Mouse (Mus musculus) brain, embryonic 14.5 days (tissue): Measurements from ENCODE around the gene Rab11fip5. TPM values are rescaled to one million over a fixed set of nuclear protein-coding genes. Genes with fewer than 3 reads are reported as not detected.

Experiments
- DNase-seq: peaks from one replicate; pipeline ENCODE4 v3.0.0-alpha.2; 2011; ENCODE audit warnings: low read depth
- CTCF ChIP-seq: fragments of 200-500 bp; IDR thresholded peaks from 2 replicates; pipeline ENCODE4 v1.5.1; 2012; ENCODE audit warnings: inconsistent platforms, mild to moderate bottlenecking, moderate library complexity, borderline replicate concordance; ENCODE audit not compliant: insufficient read depth, insufficient read length; ENCODE audit errors: extremely low read depth
- POLR2A ChIP-seq: fragments of 200-500 bp; IDR thresholded peaks from 2 replicates; pipeline ENCODE4 v1.6.1; 2012; ENCODE audit warnings: mild to moderate bottlenecking, inconsistent platforms, borderline replicate concordance; ENCODE audit not compliant: poor library complexity, insufficient read depth, insufficient read length, severe bottlenecking; ENCODE audit errors: extremely low read depth
- polyA plus RNA-seq: library from polyadenylated mRNA; depleted of rRNA; stranded (reverse); fragments of >200 nt; gene quantifications from 2 replicates; pipeline ENCODE4 v1.2.3, GENCODE M21; 2012

The Rab11fip5 gene
- polyA plus RNA-seq, 1 experiment, result 23.1 TPM

DNA sequence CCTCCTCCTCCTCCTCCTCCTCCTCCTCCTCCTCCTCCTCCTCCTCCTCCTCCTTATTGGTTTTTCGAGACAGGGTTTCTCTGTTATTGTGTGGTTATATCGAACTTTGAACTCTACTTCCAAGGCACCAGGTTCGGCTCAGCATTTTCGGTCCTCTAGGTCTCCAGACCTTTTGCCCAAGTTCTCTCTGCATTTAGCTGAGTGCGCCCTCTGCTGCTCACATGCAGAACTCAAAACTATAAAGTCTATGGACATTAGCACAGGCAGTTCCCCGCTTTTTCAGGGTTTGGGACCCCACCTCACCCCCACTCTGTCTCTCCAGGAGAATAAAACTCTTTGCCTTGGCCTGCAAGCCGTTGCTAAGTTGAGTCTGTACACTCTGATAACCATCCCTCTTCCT lies 17.4 kb upstream of the Rab11fip5 start:
- TF ChIP-seq CTCF (peak; percentile 76; the same call in 1 of the 2 replicates), POLR2A (no peak)
- peak; percentile 72 for DNase-seq

DNA sequence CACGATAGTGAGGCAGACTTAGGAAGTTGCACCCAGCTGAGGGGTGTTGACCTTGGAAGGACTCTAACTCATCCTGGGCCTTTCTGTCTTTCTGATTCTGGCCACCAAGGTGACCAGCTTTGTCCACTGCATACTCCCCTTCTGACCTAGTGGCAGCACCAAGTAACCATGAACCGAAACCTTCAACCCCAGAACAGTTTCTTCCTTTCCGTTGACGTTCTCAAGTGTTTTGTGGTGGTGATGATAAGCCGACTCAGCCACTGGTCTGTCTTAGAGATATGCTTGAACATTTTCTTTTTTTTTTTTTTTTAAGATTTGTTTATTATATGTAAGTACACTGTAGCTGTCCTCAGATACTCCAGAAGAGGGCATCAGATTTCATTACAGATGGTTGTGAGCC lies 14.2 kb upstream of the Rab11fip5 start:
- no peak for DNase-seq
- TF ChIP-seq CTCF, result no peak
- no peak for TF ChIP-seq POLR2A

DNA sequence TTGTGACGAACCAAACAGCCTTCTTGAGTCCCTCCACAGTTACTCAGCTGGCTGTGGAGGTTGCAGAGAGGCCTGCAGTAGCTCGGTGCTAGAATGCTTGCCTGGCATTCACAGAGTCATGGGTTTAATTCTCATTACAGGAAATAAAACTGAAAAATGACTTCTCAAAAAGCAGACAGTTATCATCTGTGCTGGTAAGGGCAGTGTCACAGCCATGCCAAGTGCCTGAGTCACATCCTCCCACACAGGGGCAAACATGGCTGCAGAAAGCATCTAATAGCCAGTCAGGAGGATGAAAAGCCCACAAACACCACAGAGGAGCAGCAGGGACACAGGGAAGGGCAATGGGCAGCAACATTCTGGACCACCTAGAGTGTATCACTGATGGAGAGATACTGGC lies 8.4 kb upstream of the Rab11fip5 start:
- DNase-seq, result no peak
- no peak for TF ChIP-seq CTCF
- TF ChIP-seq POLR2A, result no peak

DNA sequence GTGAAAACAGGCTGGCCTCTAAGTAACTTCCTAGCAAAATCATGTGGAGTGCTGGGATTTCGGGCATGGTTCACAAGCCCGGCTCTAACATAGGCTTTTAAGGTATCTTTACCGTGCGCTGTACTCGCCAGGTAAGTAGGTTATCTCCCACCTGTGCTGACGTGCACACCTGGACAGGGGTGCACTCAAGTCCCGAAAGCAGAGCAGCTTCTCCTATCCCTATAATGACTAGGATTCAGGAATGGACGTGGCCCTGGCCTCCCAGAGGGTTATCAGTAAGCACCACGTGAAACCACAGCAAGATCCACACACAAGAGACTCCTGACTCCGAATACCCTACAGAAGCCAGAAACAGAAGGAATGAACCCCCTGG lies 7.2 kb upstream of the Rab11fip5 start:
- no peak for DNase-seq
- no peak for TF ChIP-seq POLR2A
- TF ChIP-seq CTCF, result no peak

DNA sequence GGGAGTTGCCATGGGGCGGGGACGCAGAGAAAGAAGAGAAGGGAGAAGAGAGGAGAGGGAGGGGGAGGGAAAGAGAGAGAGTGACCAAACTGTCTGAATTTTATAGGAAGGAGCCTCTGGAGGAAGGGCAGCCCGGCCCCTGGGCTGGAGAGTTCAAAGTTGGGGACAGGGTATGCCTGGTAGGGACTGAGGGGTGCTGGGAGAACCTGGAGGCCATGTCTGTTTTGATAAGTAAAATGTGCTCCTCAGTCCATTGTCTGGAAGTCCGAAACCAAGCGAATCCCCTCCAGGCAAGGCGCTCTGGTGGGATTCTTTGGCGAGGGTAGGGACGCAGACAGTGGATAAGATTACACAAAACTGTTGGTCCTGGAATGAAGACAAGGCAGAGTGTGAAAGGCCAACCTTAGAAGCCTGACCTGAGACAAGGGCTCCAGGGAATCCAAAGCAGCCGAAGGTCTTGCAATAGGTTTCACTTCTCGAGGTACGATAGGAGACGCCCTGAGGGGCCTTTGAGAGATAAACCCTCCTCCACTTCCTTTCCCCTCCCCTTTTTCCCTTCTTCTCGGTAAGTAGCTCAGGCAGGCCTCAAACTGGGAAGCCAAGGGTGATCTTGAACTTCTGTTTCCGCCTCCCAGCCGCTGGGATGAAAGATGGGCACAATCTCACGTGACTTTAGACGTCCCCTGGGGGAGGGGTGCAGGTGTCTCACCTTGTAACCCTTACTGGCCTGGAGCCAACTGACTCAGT lies 6.6 kb upstream of the Rab11fip5 start:
- TF ChIP-seq POLR2A, result no peak
- no peak for TF ChIP-seq CTCF
- peak; percentile 12 for DNase-seq

DNA sequence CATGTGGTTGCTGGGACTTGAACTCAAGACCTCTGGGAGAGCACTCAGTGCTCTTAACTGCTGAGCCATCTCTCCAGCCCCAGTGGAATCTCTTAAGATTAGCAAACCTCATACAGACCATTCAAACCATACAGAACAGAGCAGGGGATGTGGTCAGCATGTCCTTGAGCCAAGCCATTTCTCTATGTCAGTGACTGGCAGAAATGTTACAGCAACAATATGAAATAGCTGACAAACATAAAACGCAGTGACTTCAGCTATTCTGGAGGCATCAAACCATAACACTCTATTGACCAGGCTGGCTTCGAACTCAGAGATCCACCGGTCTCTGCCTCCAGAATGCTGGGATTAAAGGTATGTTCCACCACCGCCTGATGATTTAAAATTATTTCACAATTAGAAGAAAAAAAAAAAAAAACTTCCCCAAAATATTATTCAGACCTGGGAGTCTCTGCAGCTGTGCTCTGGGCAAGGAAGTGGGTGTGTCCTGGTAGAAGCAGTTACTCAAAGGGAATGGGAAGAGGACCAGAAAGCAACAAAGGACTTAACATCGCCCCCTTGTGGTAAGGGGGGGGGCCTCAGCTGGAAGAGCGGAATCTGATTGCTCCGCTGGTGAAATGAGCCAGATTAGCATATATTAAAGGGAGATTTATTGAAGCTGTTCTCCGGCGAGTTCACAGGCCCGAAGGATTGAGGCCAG lies 5.9 kb upstream of the Rab11fip5 start:
- TF ChIP-seq POLR2A, result no peak
- TF ChIP-seq CTCF, result peak; percentile 86
- peak; percentile 94 for DNase-seq

DNA sequence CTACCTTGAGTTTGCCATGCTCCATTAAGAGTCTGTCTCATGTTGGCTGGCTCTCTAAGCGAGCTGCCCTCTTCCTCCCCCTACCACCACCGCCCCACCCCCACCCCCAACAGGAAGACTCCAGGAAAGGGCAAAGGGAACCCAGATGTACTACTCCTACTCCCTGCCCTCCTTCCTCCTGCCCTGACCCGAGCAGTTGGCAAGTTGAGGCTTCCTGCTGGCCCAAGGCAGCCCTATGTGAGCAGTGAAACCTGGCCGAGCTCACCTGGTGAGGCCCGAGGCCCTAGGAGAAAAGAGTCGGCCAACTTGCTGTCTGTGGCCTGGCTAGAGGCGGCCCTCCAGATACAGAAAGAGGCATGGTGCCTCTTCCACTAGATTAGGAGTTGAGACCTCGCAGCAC lies 4.2 kb upstream of the Rab11fip5 start:
- DNase-seq, result no peak
- TF ChIP-seq POLR2A, result no peak
- no peak for TF ChIP-seq CTCF

DNA sequence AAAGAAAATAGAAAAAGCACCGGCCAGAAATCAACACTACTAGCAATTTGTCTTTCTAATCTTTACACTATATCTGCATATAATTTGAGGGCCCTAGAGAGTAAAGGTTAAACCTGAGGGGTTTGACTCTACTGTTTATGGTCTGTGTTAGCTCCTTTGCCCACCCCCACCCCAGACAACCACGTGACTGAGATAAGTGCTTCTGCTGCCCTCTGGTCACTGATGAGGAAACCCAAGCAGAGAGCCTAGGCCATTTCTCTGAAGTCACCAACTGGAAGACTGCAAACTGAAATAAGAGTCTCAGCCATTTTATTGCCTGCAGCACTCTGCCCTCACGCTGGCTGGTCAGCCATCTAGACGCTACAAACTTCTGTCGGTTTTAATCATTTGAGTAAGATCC lies 3.4 kb upstream of the Rab11fip5 start:
- no peak for DNase-seq
- TF ChIP-seq CTCF, result no peak
- TF ChIP-seq POLR2A, result no peak

DNA sequence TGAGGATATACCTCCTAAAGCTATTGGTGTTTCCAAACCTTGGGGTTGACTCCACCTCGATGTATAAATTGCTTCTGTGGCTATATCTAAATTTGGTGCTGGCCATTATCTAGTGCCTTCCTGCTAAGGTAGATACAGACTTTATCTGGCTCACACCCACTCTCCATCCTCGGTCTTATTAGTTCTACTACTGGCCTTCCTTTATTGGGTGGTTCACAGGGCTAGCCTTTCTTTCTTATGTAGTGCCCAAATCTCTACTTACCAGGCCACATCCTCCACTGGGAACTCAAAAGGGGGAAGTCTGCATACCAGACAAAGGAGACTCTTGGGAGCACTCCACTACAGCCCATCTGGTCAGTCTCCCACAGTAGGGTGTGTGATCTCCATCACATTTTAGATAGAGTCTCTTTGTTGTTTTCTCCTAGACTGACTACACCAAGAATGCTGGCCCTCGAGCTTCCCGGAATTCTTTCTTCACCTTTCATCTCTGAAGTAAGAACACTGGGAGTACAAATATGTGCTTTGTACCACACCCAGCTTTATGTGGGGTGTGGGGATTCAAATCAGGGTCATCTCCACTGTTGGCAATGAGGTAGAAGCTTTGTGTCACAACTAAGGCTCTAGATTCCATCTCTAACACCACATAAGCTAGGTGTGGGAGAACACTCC lies 2.8 kb upstream of the Rab11fip5 start:
- DNase-seq, result no peak
- TF ChIP-seq CTCF (no peak), POLR2A (no peak)

DNA sequence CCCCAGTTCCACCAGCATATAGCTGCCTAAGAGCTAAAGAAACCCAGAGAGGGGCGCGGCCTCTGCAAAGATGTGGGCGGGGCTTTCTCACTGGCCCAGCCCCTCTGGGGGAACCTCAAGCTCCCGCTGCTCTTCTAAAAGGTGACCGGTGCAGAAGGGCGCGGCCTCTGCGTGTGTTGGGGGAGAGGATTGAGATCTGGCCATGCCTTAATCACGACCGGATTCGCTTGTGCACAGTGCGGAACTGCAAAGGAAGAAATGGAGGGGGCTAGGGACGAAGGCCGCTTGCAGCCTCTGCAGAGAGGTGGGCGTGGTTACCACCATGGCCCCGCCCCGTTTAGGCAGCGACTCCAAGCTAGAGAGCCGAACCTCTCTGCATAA lies 290 bp upstream of the Rab11fip5 start:
- DNase-seq, result peak; percentile 98
- TF ChIP-seq CTCF, result no peak
- no peak for TF ChIP-seq POLR2A

DNA sequence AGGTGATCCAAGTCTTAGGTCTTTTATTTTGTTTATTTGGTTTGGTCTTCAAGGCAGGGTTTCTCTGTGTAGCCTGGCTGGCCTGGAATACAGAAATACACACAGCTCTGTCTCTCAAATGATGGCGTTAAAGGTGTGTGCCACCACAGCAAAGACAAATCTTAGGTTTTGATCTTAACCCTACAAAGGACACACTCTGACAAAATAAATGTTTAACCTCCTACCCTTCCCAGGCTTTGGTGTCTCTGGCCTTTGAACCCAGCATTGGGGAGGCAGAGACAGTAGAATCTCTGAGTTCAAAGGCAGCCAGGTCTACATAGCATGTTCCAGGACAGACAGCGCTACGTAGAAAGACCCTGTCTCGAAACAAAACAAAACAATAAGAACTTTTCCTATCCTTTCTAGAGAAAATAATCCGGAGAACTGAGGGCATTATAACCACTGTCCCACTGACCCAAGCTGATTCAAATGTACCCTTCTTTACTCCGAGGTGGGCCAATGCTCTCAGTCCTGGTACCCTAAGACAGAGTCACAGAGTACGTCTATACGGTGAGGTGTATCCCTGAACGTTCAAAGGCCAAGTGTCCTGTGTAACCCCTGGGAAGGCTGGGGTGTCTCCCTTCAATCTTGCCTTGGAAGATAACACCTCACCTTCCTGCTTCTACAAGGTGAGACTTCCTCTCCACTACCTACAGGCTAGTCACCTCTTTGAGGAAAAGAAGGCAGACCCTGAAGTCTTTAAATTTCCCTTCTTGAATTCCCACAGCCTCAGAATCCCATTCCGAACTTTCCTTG lies 1.2 kb downstream of the Rab11fip5 start:
- TF ChIP-seq POLR2A (no peak), CTCF (no peak)
- DNase-seq, result no peak
